Mouse (Mus musculus): Measurements from ENCODE around the gene 1520401A03Rik. TPM values are rescaled to one million over a fixed set of nuclear protein-coding genes. Genes with fewer than 3 reads are reported as not detected.
A peak's percentile ranks its signal among the peaks of the same experiment; 100 is the strongest.

1520401A03Rik gene
- polyA plus RNA-seq, 1 experiment from 2014 or later = 0.30 TPM

DNA sequence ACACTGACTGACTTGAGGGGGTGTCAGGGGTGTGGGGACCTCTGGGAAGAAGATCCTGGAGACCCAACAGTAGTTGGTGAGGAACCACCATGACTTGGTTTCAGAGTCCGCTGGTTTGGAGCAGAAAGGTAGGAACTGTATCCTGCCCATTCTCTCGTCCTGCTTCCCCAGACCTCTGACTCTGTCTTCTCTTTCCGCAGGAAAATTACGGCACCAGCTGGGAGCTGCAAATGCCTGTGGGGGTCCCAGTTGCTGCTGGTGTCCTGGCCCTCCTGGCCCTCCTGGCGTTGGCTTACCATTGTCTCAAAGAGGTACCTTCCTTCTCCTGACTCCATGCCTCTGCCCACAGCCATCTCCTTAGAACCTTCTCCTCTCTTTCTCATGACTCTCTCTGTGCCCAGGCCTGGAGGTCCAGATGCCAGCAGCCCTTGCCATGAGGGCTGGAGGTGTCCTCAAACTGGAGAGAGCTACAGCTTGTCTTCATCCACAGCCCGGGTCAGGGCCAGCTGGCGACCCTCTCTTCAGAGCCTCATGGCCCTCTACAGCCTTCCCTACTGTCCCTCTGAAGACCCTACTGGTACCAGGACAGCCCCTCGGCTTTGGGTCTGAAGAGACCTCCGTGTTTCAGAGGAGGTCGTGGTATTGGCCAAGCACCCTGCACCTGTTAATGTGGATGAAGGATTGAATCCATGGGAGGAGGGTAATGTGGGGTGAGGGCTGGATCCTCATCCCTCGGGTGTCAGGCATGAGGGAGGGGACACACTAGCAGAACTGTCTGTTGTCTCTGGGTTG lies 27.0 kb upstream of the 1520401A03Rik start:
- no peak for ATAC-seq
- Histone ChIP-seq H3K9ac (replicated peaks) (no peak overlapping the region), H3K36me3 (peaks cover 43% of the 10 kb centered on the region), H3K4me1 (replicated peaks) (peaks cover 18% of the 10 kb centered on the region), H3K4me2 (replicated peaks) (no peak overlapping the region), H3K27ac (no peak overlapping the region), H3K4me3 (replicated peaks) (no peak overlapping the region), H3K27me3 (peaks cover 37% of the 10 kb centered on the region), H3K9me3 (no peaks in the 10 kb centered on the region)
- WGBS = 80% methylated on average over 11 of the region's 11 CpGs

DNA sequence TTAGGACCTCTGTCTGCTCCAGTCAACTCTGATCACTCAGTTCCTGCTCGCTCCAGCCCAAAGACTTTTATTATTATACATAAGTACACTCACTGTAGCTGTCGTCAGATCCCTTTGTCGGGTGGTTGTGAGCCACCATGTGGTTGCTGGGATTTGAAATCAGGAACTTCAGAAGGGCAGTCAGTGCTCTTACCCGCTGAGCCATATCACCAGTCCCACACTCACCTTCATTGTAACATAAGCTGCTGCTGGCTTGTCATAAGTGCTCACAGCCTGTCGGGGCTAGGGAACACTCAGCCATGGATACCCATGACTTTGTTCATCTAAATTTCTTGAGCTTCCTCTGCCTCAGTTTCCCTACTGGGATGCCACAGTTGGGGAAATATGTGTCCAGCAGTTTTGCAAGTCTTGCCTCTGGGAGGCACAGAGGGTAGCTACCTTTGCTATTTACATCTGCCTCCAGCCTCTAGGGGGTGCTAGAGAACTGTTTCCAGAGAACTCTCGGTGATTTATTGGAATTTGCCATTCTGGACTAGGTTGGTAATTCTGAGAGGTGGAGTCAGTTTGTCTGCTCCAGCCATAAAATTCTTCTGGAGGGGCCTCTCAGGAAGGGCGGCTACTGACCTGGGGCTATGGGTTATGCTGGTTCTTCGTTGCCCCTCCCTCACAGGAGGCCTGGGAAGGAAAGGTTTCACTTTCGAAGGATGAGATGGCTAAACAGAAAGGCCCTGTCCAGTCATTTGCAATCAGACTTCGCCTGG lies 26.2 kb upstream of the 1520401A03Rik start:
- no peak overlapping the region for H3K4me3 ChIP-seq (replicated peaks)
- H3K4me1 ChIP-seq (replicated peaks) = peaks cover 20% of the 10 kb centered on the region
- no peak overlapping the region for H3K9ac ChIP-seq (replicated peaks)
- H3K36me3 ChIP-seq = peaks cover 36% of the 10 kb centered on the region
- 41% methylated on average over 10 of the region's 10 CpGs for WGBS
- no peak overlapping the region for H3K27ac ChIP-seq
- H3K27me3 ChIP-seq = peaks cover 45% of the 10 kb centered on the region
- no peak overlapping the region for H3K4me2 ChIP-seq (replicated peaks)
- ATAC-seq = no peak
- H3K9me3 ChIP-seq = no peaks in the 10 kb centered on the region

DNA sequence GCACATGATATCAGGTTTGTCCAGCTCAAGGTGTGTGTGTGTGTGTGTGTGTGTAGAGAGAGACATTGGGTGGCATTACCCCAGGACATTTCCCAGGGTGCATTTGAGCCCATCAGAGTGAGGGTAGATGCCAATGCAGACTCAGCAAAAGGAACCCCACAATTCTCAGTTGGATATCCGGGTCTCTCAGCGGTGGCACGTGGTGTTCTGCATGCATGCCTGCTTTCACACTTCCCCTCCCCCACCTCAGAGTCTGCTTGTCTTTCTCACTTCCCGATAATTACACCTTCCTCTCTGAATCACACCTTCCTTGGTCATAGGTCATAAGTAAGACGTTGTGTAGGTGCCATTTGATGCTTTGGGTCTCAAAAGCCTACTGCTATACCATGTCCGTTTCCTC lies 25.4 kb upstream of the 1520401A03Rik start:
- H3K9me3 ChIP-seq = no peaks in the 10 kb centered on the region
- no peak overlapping the region for H3K9ac ChIP-seq (replicated peaks)
- H3K4me1 ChIP-seq (replicated peaks) = peaks cover 20% of the 10 kb centered on the region
- no peak overlapping the region for H3K4me2 ChIP-seq (replicated peaks)
- no peak overlapping the region for H3K4me3 ChIP-seq (replicated peaks)
- H3K36me3 ChIP-seq = peaks cover 28% of the 10 kb centered on the region
- H3K27ac ChIP-seq = no peak overlapping the region
- peaks cover 53% of the 10 kb centered on the region for H3K27me3 ChIP-seq
- 46% methylated on average over 6 of the region's 6 CpGs for WGBS
- no peak for ATAC-seq

DNA sequence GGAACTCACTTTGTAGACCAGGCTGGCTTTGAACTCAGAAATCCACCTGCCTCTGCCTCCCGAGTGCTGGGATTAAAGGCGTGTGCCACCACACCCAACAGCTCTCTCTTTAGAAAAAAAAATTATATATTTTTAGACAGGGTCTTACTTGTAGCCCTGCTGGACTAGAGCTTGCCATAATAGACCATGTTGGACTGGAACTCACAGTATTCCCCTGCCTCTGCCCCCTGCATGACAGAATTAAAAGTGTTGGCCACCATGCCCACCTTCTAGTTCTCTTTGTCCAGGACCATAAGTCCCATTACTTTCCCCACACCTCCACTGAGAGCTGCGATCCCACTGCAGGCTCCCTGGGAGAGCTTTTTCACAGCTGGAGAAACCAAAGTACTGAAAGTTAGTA lies 24.9 kb upstream of the 1520401A03Rik start:
- no peak for ATAC-seq
- Histone ChIP-seq H3K4me2 (replicated peaks) (no peak overlapping the region), H3K9ac (replicated peaks) (no peak overlapping the region), H3K36me3 (peaks cover 22% of the 10 kb centered on the region), H3K27ac (no peak overlapping the region), H3K4me1 (replicated peaks) (peaks cover 21% of the 10 kb centered on the region), H3K27me3 (peaks cover 59% of the 10 kb centered on the region), H3K4me3 (replicated peaks) (no peak overlapping the region), H3K9me3 (no peaks in the 10 kb centered on the region)
- 84% methylated on average over 3 of the region's 3 CpGs for WGBS

DNA sequence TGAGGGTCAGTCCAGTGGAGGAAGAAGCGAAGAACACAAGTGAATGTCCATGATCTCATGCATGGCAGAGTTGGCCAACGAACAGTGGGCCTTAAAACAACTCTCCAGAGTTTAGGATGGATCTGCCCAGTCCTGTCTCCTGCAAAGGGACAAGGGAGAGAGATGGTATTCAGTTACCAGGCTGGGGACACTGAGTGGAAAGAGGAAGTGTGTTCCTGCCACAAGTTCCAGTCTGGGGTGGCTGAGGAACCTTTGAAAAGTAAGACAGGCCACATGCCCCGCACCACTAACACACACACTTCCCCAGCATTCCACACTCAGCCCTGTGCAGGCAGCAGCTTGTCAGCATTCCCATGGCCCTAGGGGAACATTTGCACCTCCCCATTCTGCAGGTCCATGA lies 24.2 kb upstream of the 1520401A03Rik start:
- Histone ChIP-seq H3K4me1 (replicated peaks) (peaks cover 27% of the 10 kb centered on the region), H3K4me3 (replicated peaks) (no peak overlapping the region), H3K27me3 (peaks cover 66% of the 10 kb centered on the region), H3K36me3 (peaks cover 15% of the 10 kb centered on the region), H3K27ac (no peak overlapping the region), H3K9ac (replicated peaks) (no peak overlapping the region), H3K9me3 (no peaks in the 10 kb centered on the region), H3K4me2 (replicated peaks) (no peak overlapping the region)
- 88% methylated on average over 3 of the region's 3 CpGs for WGBS
- ATAC-seq = no peak

DNA sequence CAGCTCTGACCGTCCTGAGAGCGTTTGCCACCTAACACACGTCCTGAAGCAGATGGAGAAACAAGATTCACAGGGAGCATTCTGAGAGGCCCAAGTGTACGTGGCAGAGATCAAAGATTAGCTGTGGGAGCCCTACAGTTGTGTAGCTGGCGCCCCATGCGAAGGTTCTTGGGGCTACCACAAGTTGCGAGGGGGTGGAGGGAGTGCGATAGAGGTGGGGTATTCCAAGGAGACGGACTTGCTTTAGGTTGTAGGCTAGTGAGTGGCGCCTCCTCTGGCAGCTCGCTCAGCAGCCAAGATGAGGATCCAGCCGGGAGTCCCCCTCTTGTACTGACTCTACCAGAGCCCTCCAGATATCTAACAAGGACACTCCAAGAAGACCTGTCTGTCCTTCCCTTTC lies 23.7 kb upstream of the 1520401A03Rik start:
- 3% methylated on average over 12 of the region's 12 CpGs for WGBS
- H3K27me3 ChIP-seq = peaks cover 70% of the 10 kb centered on the region
- H3K4me3 ChIP-seq (replicated peaks) = peak overlapping the region; percentile 36
- no peak overlapping the region for H3K9ac ChIP-seq (replicated peaks)
- ATAC-seq = no peak
- peaks cover 11% of the 10 kb centered on the region for H3K36me3 ChIP-seq
- peak overlapping the region; percentile 69 for H3K4me2 ChIP-seq (replicated peaks)
- H3K9me3 ChIP-seq = no peaks in the 10 kb centered on the region
- no peak overlapping the region for H3K27ac ChIP-seq
- peaks cover 27% of the 10 kb centered on the region for H3K4me1 ChIP-seq (replicated peaks)

DNA sequence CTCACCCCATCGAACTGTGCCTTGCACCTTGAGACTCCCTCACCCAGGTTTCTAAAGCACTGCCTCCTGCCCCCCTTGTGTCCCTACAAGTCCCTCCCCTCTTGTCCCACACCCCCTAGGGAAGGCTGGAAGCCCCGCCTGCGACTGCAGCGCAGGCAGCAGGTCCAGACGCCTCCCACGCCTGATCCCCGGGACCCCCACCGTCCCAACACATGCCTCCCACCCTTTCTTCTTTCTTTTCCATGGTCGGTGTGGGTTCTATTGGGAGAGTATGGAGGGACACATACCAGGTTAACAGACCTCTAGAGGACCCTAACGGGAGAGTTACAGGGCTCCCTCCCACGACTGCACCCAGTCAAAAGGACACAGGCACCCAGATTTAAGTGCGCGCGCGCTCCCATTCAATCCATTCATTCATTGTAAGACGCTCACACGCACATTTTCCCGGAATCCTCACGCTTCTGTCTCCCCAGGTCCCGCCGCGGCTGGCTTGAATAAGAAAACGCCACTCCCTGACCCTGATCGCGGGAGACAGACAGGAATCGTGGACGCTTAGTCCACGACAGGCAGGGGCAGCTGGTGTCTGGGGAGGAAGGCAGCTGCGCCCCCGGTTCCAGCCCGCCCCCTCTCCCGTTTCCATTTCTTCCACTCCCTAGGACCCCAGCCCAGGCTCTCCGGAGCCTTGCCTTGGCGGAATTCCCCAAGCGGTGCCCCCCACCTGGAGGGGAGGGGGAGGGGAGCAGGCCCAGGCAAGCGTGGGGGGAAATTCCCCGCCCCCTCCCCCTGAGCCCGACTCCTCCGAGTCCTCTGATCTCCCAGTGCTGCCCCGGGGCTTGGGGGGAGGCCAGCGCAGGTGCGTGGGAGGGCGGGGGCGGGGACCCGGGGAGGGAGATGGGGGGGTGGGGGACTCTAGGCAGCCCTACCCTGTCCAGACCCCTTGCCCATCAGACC lies 23.0 kb upstream of the 1520401A03Rik start, which contains the start of gene Kremen2:
Gene Kremen2, minus strand, starts transcription at position 533 of the 951 bp plus-strand sequence.
- ATAC-seq = peak; percentile 37; the same call in 1 of the 2 replicates
- no peak within 1 kb of the TSS for H3K27ac ChIP-seq
- H3K4me3 ChIP-seq (replicated peaks) = peak within 1 kb of the TSS; percentile 36
- H3K36me3 ChIP-seq = 0 out of 2 replicates have a peak, but pooled peaks cover 3% of the 10 kb centered on the region
- peak within 1 kb of the TSS; percentile 69 for H3K4me2 ChIP-seq (replicated peaks)
- peaks cover 30% of the 10 kb centered on the region for H3K4me1 ChIP-seq (replicated peaks)
- peak within 1 kb of the TSS; percentile 64 for H3K9ac ChIP-seq (replicated peaks)
- WGBS = under 1% methylated on average over 35 of the region's 45 CpGs
- peaks cover 77% of the 10 kb centered on the region for H3K27me3 ChIP-seq
- no peaks in the 10 kb centered on the region for H3K9me3 ChIP-seq

DNA sequence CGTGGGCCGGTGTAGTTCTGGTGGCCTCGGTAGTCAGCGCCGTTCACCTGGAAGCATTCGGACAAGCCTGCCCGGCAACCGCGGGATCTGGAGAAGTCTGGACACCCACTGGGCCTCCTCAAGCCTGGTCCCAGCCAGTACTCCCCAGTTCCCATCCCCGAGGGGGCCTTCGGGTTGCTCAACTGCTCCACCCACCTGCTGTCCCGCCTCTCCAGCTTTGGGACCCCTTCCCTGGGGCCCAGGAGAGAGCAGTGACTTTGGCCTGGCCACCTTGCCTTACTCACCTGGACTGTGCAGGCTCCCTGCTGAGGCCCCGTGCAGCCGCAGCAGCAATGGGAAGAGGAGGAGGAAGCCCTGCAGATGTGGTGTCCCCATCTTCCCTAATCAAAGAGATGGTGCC lies 22.1 kb upstream of the 1520401A03Rik start:
- peak overlapping the region; percentile 36 for H3K4me3 ChIP-seq (replicated peaks)
- H3K27ac ChIP-seq = no peak overlapping the region
- no peak for ATAC-seq
- H3K36me3 ChIP-seq = no peaks in the 10 kb centered on the region
- peaks cover 79% of the 10 kb centered on the region for H3K27me3 ChIP-seq
- H3K4me1 ChIP-seq (replicated peaks) = peaks cover 33% of the 10 kb centered on the region
- no peak overlapping the region for H3K9ac ChIP-seq (replicated peaks)
- H3K9me3 ChIP-seq = no peaks in the 10 kb centered on the region
- peak overlapping the region; percentile 69 for H3K4me2 ChIP-seq (replicated peaks)
- WGBS = 1% methylated on average over 14 of the region's 14 CpGs

DNA sequence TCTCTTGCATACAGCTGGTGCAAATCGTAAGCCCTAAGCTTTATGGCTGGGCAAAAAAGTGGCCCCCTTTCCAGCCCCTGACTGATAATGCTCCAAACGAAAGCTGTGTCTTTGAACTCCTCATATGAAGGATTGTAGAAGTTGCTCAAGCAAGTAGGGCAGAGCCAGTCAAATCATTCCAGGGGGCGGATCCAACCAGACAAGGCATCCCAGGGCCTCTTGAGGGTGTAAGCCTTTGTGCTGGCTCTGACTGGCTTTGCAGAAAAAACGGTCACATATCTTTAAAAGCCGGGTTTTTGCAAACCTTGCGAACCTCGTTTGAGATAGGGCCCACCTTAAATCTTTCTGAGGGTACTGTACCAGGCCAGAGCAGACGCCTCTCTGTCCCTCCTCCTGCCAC lies 21.5 kb upstream of the 1520401A03Rik start:
- ATAC-seq = no peak
- H3K27ac ChIP-seq = no peak overlapping the region
- no peak overlapping the region for H3K4me2 ChIP-seq (replicated peaks)
- 21% methylated on average over 8 of the region's 8 CpGs for WGBS
- H3K27me3 ChIP-seq = peaks cover 79% of the 10 kb centered on the region
- H3K4me3 ChIP-seq (replicated peaks) = no peak overlapping the region
- no peaks in the 10 kb centered on the region for H3K9me3 ChIP-seq
- H3K9ac ChIP-seq (replicated peaks) = no peak overlapping the region
- H3K4me1 ChIP-seq (replicated peaks) = peaks cover 37% of the 10 kb centered on the region
- H3K36me3 ChIP-seq = no peaks in the 10 kb centered on the region

DNA sequence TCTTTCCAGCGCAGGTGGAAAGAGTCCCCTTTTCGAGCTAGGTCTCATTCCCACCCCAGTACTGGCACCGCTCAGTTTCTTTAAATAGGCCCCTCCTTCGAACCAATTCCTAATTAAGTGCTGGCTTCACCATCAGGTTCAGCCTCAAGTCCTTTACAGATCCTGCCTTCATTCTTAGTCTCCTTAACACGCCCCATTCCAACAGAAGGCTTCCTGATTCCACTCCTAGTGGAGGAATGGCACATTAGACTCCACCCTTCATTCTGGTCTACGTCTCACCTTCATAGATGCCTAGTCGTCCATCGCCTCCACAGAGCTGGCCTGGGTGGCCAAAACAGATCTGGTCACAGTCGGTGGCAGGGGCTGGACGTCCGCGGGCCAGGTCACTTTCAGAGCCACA lies 20.4 kb upstream of the 1520401A03Rik start:
- no peaks in the 10 kb centered on the region for H3K36me3 ChIP-seq
- peaks cover 74% of the 10 kb centered on the region for H3K27me3 ChIP-seq
- no peaks in the 10 kb centered on the region for H3K9me3 ChIP-seq
- no peak overlapping the region for H3K4me3 ChIP-seq (replicated peaks)
- peaks cover 48% of the 10 kb centered on the region for H3K4me1 ChIP-seq (replicated peaks)
- no peak overlapping the region for H3K27ac ChIP-seq
- no peak overlapping the region for H3K9ac ChIP-seq (replicated peaks)
- H3K4me2 ChIP-seq (replicated peaks) = no peak overlapping the region
- WGBS = 60% methylated on average over 12 of the region's 12 CpGs
- ATAC-seq = no peak

DNA sequence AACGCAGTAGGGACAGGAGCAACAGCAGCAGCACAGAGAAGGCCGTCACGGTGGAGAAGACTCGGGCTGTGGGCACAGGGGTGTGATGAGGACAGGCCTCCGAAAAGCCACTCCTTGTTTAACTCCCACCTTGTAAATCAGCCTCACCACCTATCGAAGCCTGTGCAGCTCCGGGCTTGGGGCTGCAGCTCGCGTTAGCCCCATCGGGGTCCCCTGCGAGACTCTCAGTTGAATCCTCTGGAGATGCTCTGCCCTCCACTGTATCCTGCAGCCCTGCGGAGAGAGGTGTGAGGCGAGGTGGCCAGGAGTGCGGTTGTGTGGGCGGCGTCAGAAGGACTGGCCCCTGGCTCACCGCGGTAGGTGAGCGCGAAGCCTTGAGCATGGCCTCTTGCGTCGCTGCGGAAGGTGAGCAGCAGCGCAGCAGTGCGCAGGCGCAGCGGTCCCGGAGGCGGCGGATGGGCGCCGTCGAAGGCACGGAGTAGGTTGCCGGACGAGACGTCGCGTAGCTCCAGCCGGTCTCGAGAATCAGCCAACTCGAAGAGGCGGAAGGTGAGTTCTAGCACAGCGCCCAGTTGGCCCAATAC lies 19.7 kb upstream of the 1520401A03Rik start:
- ATAC-seq = no peak
- Histone ChIP-seq H3K4me3 (replicated peaks) (peak overlapping the region; percentile 22), H3K4me1 (replicated peaks) (peaks cover 54% of the 10 kb centered on the region), H3K9ac (replicated peaks) (no peak overlapping the region), H3K36me3 (peaks cover 5% of the 10 kb centered on the region), H3K27ac (no peak overlapping the region), H3K9me3 (no peaks in the 10 kb centered on the region), H3K27me3 (peaks cover 68% of the 10 kb centered on the region), H3K4me2 (replicated peaks) (peak overlapping the region; percentile 41)
- WGBS = 9% methylated on average over 44 of the region's 44 CpGs
